In genomic region chr12:117458132-117459070, GRCm38 (mm10) we compare ENCODE assay signal across 10 mouse cellular contexts. TPM values are rescaled to one million over a fixed set of nuclear protein-coding genes. Genes with fewer than 3 reads are reported as not detected.
A peak's percentile ranks its signal among the peaks of the same experiment; 100 is the strongest.
DNase-seq lines count a peak whose midpoint lies in the region; ATAC-seq lines count a peak whose summit lies in the region.
"Had no signal": no experiment of that assay in that cellular context is flagged by ENCODE, and none has a peak within 500 bp of the region (broad histone marks: within the 10 kb centered on the region; RNA-seq: fewer than 3 reads in every experiment).

No protein-coding gene starts in this region.

- H3K36me3 ChIP-seq in heart, embryonic 11.5 days (ENCODE audit: control insufficient read depth, insufficient read depth, low read length): no peaks in the 10 kb centered on the region
- no peaks in the 10 kb centered on the region for H3K36me3 ChIP-seq in heart, embryonic 10.5 days
- no peaks in the 10 kb centered on the region for H3K36me3 ChIP-seq in kidney, embryonic 15.5 days
- H3K36me3 ChIP-seq: midbrain, embryonic 13.5 days had no signal

- DNase-seq in heart, adult 11 months: peak; percentile 98
- no peak for DNase-seq in heart, embryonic 10.5 days (ENCODE audit: low spot score)
- DNase-seq in lung, postnatal 36 days: peak; percentile 61
- DNase-seq in thymus, postnatal 25 days: no peak
- DNase-seq in layer of hippocampus, adult 11-12 months (ENCODE audit: low spot score): no peak
- no peak for DNase-seq in frontal cortex, postnatal 25 days (ENCODE audit: low spot score in 2 of 2)
- DNase-seq: cerebellum, postnatal 10 days had no signal

- H3K4me2 ChIP-seq in heart, embryonic 11.5 days: no peak overlapping the region
- no peak overlapping the region for H3K4me2 ChIP-seq in kidney, embryonic 15.5 days
- H3K4me2 ChIP-seq: midbrain, embryonic 13.5 days had no signal

- no peak for ATAC-seq in heart, embryonic 11.5 days (replicated peaks; ENCODE audit: insufficient number of reproducible peaks, low FRiP score, low TSS enrichment)
- peak; percentile 58; the same call in 1 of the 2 replicates for ATAC-seq in kidney, embryonic 15.5 days (replicated peaks; ENCODE audit: low FRiP score)
- ATAC-seq: midbrain, embryonic 13.5 days had no signal

- H3K4me3 ChIP-seq in heart, embryonic 11.5 days (ENCODE audit: low read depth, low read length): no peak overlapping the region
- no peak overlapping the region for H3K4me3 ChIP-seq in heart, embryonic 10.5 days
- no peak overlapping the region for H3K4me3 ChIP-seq in kidney, embryonic 15.5 days (replicated peaks)
- H3K4me3 ChIP-seq: midbrain, embryonic 13.5 days had no signal

- H3K4me1 ChIP-seq in heart, embryonic 11.5 days (ENCODE audit: control insufficient read depth, insufficient read depth, low read length): no peaks in the 10 kb centered on the region
- H3K4me1 ChIP-seq in heart, embryonic 10.5 days: peaks cover 12% of the 10 kb centered on the region
- no peaks in the 10 kb centered on the region for H3K4me1 ChIP-seq in kidney, embryonic 15.5 days
- H3K4me1 ChIP-seq: midbrain, embryonic 13.5 days had no signal

- 14% methylated on average over 9 of the region's 9 CpGs for WGBS in heart, embryonic 11.5 days (ENCODE audit: insufficient replicate concordance)
- 19% methylated on average over 9 of the region's 9 CpGs for WGBS in heart, embryonic 10.5 days
- WGBS in kidney, embryonic 15.5 days: 37% methylated on average over 9 of the region's 9 CpGs

- no peak overlapping the region for H3K27ac ChIP-seq in heart, embryonic 11.5 days (ENCODE audit: low read depth, low read length)
- H3K27ac ChIP-seq in heart, embryonic 10.5 days: 0 out of 2 replicates have a peak overlapping the region, but pooled peaks have one; percentile 33
- H3K27ac ChIP-seq in kidney, embryonic 15.5 days: peak overlapping the region; percentile 41; the same call in 1 of the 2 replicates
- H3K27ac ChIP-seq: midbrain, embryonic 13.5 days had no signal

- H3K9ac ChIP-seq in heart, embryonic 11.5 days (ENCODE audit: low read depth, low read length): no peak overlapping the region
- H3K9ac ChIP-seq in kidney, embryonic 15.5 days: no peak overlapping the region
- H3K9ac ChIP-seq: midbrain, embryonic 13.5 days had no signal

- H3K9me3 ChIP-seq in heart, embryonic 11.5 days (replicated peaks; ENCODE audit: control insufficient read depth, low read length): no peaks in the 10 kb centered on the region
- no peaks in the 10 kb centered on the region for H3K9me3 ChIP-seq in heart, embryonic 10.5 days
- H3K9me3 ChIP-seq in kidney, embryonic 15.5 days (replicated peaks): no peaks in the 10 kb centered on the region
- H3K9me3 ChIP-seq: midbrain, embryonic 13.5 days had no signal

- H3K27me3 ChIP-seq in heart, embryonic 11.5 days (ENCODE audit: control insufficient read depth, insufficient read depth, low read length): no peaks in the 10 kb centered on the region
- no peaks in the 10 kb centered on the region for H3K27me3 ChIP-seq in heart, embryonic 10.5 days (ENCODE audit: insufficient read depth, poor library complexity, severe bottlenecking)
- H3K27me3 ChIP-seq in kidney, embryonic 15.5 days: no peaks in the 10 kb centered on the region
- H3K27me3 ChIP-seq: midbrain, embryonic 13.5 days had no signal

RNA-seq across cellular contexts. Expression of gene Rapgef5, which starts 57.9 kb away (rescaled TPM):
- polyA plus RNA-seq in heart, embryonic 11.5 days (2014; fragmentation: Nextera tagmentation; extraction: Ambion mirVana): 13.2 and 15.7 TPM in 2 replicates
- polyA plus RNA-seq in heart, embryonic 10.5 days (2016; fragmentation: Nextera tagmentation; extraction: Ambion mirVana): 9.4 and 17.8 TPM in 2 replicates
- 14.2 and 15.1 TPM in 2 replicates for polyA plus RNA-seq in kidney, embryonic 15.5 days (2015; fragmentation: Nextera tagmentation; extraction: Ambion mirVana)

Comparison
In these comparisons a context has a peak if more than half of its experiments do, and no peak if none do; other contexts are left out.
1. DNase-seq: peak in heart, adult 11 months (single experiment) and lung, postnatal 36 days (single experiment); none in heart, embryonic 10.5 days (single experiment), thymus, postnatal 25 days (single experiment), layer of hippocampus, adult 11-12 months (single experiment) and frontal cortex, postnatal 25 days (0 of 2).